Mouse (Mus musculus): Measurements from ENCODE around the gene Pygm. TPM values are rescaled to one million over a fixed set of nuclear protein-coding genes. Genes with fewer than 3 reads are reported as not detected.

Gene Pygm
- total and polyA plus RNA-seq, 2 experiments from 2014 or later, result 6.2 to 7.6 TPM

DNA sequence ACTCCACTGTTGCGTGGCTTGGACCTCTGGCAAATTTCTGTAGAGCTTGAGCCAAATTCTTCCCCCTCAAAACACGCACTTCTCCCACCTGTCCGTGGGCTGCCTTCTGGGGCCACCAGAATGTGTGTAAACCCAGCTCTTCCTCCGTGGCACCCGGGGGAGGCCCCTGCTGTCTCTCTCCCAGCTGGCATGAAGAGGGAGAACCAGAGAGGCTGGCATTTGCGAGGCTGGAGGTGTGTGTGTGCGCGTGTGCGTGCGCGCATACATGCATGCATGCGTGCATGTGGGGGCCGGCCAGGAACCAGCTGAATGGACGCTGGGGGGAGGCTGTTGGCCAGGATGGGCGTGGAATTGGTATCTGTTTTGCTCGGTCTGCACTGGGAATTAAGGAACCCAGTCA, 39.0 kb downstream of the Pygm start:
- H3K36me3 ChIP-seq (ENCODE audit: insufficient read depth), result peaks cover 2% of the 10 kb centered on the region
- H3K4me3 ChIP-seq (ENCODE audit: low read depth, low read length), result no peak overlapping the region
- ATAC-seq (no peak), DNase-seq (no peak)
- H3K27ac ChIP-seq (ENCODE audit: low read depth, low read length), result no peak overlapping the region
- H3K4me2 ChIP-seq (ENCODE audit: low read depth), result no peak overlapping the region
- H3K4me1 ChIP-seq (ENCODE audit: insufficient read depth), result peaks cover 62% of the 10 kb centered on the region
- no peaks in the 10 kb centered on the region for H3K9me3 ChIP-seq (ENCODE audit: low read length)
- 71% methylated on average over 16 of the region's 16 CpGs for WGBS
- H3K27me3 ChIP-seq (ENCODE audit: insufficient read depth, low read length), result no peaks in the 10 kb centered on the region
- no peak overlapping the region for H3K9ac ChIP-seq
- no peak for TF ChIP-seq CTCF (IDR thresholded peaks at IDR 0.05; ENCODE audit: low read depth)

GRCm38 (mm10) chr19:6424137-6424881, 40.1 kb downstream of the Pygm start:
- Histone ChIP-seq H3K9me3 (ENCODE audit: low read length) (no peaks in the 10 kb centered on the region), H3K36me3 (ENCODE audit: insufficient read depth) (peaks cover 10% of the 10 kb centered on the region), H3K4me3 (ENCODE audit: low read depth, low read length) (no peak overlapping the region), H3K9ac (no peak overlapping the region), H3K4me1 (ENCODE audit: insufficient read depth) (peaks cover 68% of the 10 kb centered on the region), H3K27me3 (ENCODE audit: insufficient read depth, low read length) (no peaks in the 10 kb centered on the region), H3K27ac (ENCODE audit: low read depth, low read length) (no peak overlapping the region), H3K4me2 (ENCODE audit: low read depth) (no peak overlapping the region)
- DNase-seq (no peak), ATAC-seq (no peak)
- WGBS, result 63% methylated on average over 7 of the region's 8 CpGs
- TF ChIP-seq CTCF (IDR thresholded peaks at IDR 0.05; ENCODE audit: low read depth), result no peak

DNA sequence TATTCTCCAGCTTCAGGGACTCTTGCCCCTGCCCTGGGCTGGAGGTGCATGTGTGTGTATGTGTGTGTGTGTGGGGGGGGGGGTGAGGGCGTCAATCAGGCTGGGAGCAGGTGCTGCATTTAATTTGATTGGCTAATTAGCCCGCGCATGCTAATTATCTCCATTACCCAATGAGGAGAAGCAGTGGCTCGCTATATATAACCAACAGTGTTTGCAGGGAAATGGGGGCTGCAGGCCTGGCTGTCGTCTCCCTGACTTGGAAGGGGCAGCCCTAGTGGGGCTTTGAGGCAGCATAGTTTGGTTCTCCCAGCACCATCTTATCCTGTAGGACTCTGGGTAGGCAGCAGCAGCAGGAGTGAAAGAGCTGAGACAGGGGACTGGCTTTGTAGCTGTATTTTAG, 41.4 kb downstream of the Pygm start:
- Histone ChIP-seq H3K9ac (no peak overlapping the region), H3K27me3 (ENCODE audit: insufficient read depth, low read length) (no peaks in the 10 kb centered on the region), H3K4me2 (ENCODE audit: low read depth) (peak overlapping the region; percentile 10), H3K36me3 (ENCODE audit: insufficient read depth) (peaks cover 12% of the 10 kb centered on the region), H3K4me1 (ENCODE audit: insufficient read depth) (peaks cover 69% of the 10 kb centered on the region), H3K4me3 (ENCODE audit: low read depth, low read length) (no peak overlapping the region), H3K9me3 (ENCODE audit: low read length) (no peaks in the 10 kb centered on the region), H3K27ac (ENCODE audit: low read depth, low read length) (peak overlapping the region; percentile 66)
- 16% methylated on average over 5 of the region's 5 CpGs for WGBS
- peak; percentile 58 for DNase-seq
- ATAC-seq, result peak; percentile 12; the same call in 1 of the 2 replicates
- no peak for TF ChIP-seq CTCF (IDR thresholded peaks at IDR 0.05; ENCODE audit: low read depth)

GRCm38 (mm10) chr19:6426703-6427500, 42.7 kb downstream of the Pygm start:
- H3K4me2 ChIP-seq (ENCODE audit: low read depth), result peak overlapping the region; percentile 54; the same call in 1 of the 2 replicates
- TF ChIP-seq CTCF (IDR thresholded peaks at IDR 0.05; ENCODE audit: low read depth), result no peak
- no peaks in the 10 kb centered on the region for H3K9me3 ChIP-seq (ENCODE audit: low read length)
- ATAC-seq, result peak; percentile 66
- whole genome bisulfite sequencing, result 10% methylated on average over 13 of the region's 13 CpGs
- DNase-seq, result peak; percentile 57
- H3K4me1 ChIP-seq (ENCODE audit: insufficient read depth), result peaks cover 56% of the 10 kb centered on the region
- H3K4me3 ChIP-seq (ENCODE audit: low read depth, low read length), result no peak overlapping the region
- 0 out of 2 replicates have a peak overlapping the region, but pooled peaks have one; percentile 47 for H3K9ac ChIP-seq
- H3K27me3 ChIP-seq (ENCODE audit: insufficient read depth, low read length), result no peaks in the 10 kb centered on the region
- H3K27ac ChIP-seq (ENCODE audit: low read depth, low read length), result 0 out of 2 replicates have a peak overlapping the region, but pooled peaks have one; percentile 0
- peaks cover 12% of the 10 kb centered on the region; the same call in 1 of the 2 replicates for H3K36me3 ChIP-seq (ENCODE audit: insufficient read depth)

GRCm38 (mm10) chr19:6427653-6428434, 43.6 kb downstream of the Pygm start:
- DNase-seq, result peak; percentile 56
- peak; percentile 19; the same call in 1 of the 2 replicates for ATAC-seq
- Histone ChIP-seq H3K9ac (peak overlapping the region; percentile 47), H3K4me1 (ENCODE audit: insufficient read depth) (peaks cover 47% of the 10 kb centered on the region), H3K4me2 (ENCODE audit: low read depth) (peak overlapping the region; percentile 54), H3K27ac (ENCODE audit: low read depth, low read length) (0 out of 2 replicates have a peak overlapping the region, but pooled peaks have one; percentile 9), H3K36me3 (ENCODE audit: insufficient read depth) (peaks cover 12% of the 10 kb centered on the region; the same call in 1 of the 2 replicates), H3K4me3 (ENCODE audit: low read depth, low read length) (peak overlapping the region; percentile 29), H3K27me3 (ENCODE audit: insufficient read depth, low read length) (no peaks in the 10 kb centered on the region), H3K9me3 (ENCODE audit: low read length) (no peaks in the 10 kb centered on the region)
- no peak for TF ChIP-seq CTCF (IDR thresholded peaks at IDR 0.05; ENCODE audit: low read depth)
- WGBS, result 3% methylated on average over 87 of the region's 94 CpGs

DNA sequence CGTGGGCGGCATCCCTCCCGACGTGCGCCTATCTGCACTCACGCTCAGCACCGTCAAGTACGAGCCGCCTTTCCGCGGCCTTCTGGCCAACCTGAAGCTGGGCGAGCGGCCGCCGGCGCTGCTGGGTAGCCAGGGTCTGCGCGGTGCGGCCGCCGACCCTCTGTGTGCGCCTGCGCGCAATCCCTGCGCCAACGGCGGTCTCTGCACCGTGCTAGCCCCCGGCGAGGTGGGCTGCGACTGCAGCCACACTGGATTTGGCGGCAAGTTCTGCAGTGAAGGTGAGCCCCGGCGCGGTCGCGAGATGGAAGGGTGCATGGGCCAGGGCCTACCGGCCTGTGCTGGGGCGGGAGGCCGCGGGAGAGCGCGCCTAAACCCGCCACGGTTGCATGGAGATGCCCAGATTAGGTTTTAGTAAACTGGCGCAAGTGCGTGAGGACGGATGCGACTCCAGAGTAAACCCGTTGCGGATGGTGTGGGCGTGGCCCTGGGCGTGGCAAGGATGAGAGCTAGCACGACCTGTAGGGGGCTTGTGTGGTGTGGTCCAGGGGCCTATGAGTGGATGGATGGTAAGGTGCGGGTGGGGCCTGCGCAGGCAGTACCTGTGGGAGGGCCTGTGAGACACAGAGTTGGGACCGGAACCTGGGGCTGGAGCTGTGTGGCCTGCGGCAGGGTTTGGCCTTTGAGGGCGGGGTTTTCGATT, 44.5 kb downstream of the Pygm start:
- DNase-seq, result no peak

More for the DNA sequence above, 44.5 kb downstream of the Pygm start:
- H3K27ac ChIP-seq (ENCODE audit: low read depth, low read length), result 0 out of 2 replicates have a peak overlapping the region, but pooled peaks have one; percentile 15
- H3K27me3 ChIP-seq (ENCODE audit: insufficient read depth, low read length), result no peaks in the 10 kb centered on the region
- H3K36me3 ChIP-seq (ENCODE audit: insufficient read depth), result peaks cover 12% of the 10 kb centered on the region; the same call in 1 of the 2 replicates
- ATAC-seq, result no peak
- no peaks in the 10 kb centered on the region for H3K9me3 ChIP-seq (ENCODE audit: low read length)
- peak; percentile 48 for TF ChIP-seq CTCF (IDR thresholded peaks at IDR 0.05; ENCODE audit: low read depth)
- WGBS, result 6% methylated on average over 60 of the region's 60 CpGs
- peaks cover 47% of the 10 kb centered on the region for H3K4me1 ChIP-seq (ENCODE audit: insufficient read depth)
- peak overlapping the region; percentile 47 for H3K9ac ChIP-seq
- peak overlapping the region; percentile 29 for H3K4me3 ChIP-seq (ENCODE audit: low read depth, low read length)
- peak overlapping the region; percentile 54 for H3K4me2 ChIP-seq (ENCODE audit: low read depth)
